Mouse (Mus musculus) heart, postnatal 0 days (tissue): ENCODE results near the gene S100a2.

Experiments used
- CTCF ChIP-seq: IDR thresholded peaks from 2 replicates; pipeline ENCODE4 v1.5.1; 2016; ENCODE audit warnings: antibody characterized with exemption, control low read depth, low read depth
- EP300 ChIP-seq: IDR thresholded peaks from 2 replicates; pipeline ENCODE4 v1.6.1; 2016; ENCODE audit warnings: antibody characterized with exemption, low read depth

DNA sequence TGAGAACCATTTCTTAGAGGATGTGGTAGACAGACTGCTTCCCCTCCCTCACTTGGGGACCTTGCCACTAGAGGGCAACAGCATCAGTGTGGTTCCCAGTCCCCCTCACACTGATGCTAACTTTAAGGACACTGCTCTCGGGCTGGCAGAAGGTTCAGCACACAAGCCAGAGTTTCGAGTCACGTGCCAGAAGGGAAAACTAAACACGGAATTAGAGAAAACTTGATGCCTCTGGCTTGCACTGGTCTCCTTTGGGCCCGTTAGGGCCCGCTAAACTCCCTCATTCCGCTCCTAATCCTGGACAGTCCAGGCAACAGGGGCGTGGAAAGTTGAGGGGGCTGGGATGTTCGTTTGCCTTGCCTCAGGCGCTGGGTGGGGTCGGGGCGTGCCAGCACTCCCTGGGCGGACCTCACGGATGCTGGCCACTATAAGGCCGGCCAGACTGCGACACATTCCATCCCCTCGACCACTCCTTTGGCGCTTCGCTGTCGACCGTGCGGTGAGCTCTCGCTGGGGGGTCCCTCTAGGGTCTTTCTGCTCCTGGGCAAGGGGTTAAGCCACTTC, 22.8 kb downstream of the S100a2 start, which contains the start of gene S100a6:
- TF ChIP-seq CTCF, result peak; percentile 74
- no peak for TF ChIP-seq EP300
